Mouse (Mus musculus) cerebellum, adult 9-10 months (tissue): ENCODE measurements around the gene Mrvi1.

ENCODE experiments used
- DNase-seq: peaks from one replicate; pipeline ENCODE4 v3.0.0; 2022

The Mrvi1 gene

DNA sequence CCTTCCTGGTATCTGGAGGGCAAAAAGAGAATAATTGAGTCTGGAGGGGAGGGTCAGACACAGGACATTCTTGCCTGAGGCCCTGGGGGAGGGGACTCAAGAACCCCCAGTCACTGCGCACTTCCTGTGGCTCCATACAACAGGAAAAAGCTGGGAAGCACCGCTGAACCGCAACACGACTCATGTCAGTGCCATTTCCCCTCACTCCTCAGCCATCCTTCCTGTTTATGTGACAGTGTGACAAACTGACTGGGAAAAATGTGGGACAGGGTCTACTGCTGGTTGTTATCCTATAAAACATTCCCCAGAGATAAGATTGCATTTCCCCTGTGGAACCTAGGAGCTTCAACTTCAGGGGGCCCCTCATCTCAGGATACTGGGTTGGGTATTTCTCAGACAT is 105.3 kb downstream of the Mrvi1 start:
- DNase-seq, result no peak

DNA sequence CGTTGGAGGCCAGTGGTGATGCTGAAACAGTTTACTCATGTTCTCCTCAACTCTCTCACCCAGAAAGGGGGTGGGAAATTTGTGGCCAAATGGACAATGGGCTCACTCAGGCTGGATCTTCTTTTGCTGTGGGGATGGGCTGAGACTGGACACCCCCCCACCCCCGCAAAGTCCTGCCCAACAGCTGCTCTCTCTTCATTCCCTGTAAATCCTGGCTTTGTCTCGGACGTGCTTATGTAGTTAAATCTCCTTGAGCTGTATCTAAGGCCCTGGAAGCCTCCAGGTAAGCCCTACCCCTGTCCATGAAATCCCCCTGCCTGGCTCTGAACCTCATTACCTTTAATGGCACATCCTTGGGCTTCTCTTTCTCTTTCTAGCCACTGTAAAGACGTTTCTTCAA is 113.5 kb downstream of the Mrvi1 start:
- no peak for DNase-seq

DNA sequence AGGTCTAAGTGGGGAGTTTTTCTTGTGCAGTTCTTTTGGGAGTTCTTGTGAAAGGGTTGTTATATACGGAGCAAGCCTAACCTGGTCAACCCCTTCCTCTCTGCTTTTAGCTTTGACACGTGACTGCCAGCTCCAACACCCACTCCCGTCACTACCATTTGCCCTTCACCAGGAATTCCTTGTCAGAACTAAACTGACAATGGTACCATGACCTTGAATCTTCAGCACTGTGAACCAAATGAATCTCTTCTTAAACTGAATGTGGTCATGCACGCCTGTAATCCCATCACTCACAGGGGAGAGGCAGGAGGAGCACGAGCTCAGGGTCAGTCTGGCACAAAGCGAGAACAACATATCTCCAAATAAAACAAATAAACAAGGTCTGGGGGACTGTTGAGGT is 115.1 kb downstream of the Mrvi1 start:
- no peak for DNase-seq

DNA sequence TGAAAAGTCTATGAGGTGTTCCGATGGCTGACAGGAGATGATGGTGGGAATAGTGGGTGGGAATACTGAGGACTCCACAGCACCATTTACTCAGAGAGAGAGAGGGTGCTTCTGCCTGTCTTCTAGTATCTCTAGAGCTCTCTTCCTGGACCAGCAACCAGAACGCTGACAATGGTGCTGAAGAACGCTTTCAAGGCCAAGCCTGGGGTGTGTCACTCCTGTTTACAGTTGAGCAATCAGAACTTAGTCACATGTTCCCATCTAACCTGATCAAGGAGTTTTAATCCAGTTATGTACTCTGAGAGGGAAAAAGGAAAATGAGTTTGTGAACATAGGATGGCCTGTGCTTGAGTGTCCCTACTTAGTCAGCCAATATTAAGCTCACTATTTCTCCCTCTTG is 116.2 kb downstream of the Mrvi1 start:
- no peak for DNase-seq

DNA sequence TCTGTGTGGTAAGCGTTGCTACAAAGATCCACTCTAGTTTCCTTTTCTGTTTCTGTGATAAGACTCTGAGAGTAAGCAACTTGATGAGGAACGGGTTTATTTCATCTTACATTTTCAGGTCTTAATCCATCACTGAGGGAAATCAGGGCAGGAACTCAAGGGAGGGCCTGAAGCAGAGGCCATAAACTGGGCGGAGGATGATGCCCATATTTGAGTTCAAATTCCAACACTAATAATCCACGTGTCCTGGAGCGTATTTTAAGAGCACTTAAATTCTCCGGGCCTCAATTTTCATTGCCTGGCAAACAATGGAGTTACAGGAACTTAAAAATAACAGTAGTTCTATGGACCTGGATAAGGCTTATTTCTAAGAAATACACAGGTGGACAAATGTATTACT is 116.7 kb downstream of the Mrvi1 start:
- no peak for DNase-seq

DNA sequence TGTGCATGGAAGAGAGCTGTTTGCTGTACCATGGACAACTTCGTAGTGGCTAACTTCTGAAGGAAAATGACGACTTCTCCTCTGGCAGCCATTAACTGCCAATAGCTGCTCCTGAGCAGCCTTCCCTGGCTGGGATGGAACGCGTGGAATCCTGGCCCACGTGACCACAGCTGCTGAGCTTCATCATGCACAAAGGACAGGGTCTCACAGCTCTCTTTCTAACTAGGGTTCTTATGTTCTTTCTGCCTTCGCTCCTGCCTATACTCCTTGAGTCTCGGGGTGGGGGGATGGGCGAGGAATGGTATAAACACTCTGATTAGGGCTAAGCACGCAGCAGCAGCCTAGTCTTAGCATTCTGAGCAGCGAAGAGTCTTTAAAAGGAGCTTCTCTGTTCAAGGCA is 117.2 kb downstream of the Mrvi1 start:
- no peak for DNase-seq

DNA sequence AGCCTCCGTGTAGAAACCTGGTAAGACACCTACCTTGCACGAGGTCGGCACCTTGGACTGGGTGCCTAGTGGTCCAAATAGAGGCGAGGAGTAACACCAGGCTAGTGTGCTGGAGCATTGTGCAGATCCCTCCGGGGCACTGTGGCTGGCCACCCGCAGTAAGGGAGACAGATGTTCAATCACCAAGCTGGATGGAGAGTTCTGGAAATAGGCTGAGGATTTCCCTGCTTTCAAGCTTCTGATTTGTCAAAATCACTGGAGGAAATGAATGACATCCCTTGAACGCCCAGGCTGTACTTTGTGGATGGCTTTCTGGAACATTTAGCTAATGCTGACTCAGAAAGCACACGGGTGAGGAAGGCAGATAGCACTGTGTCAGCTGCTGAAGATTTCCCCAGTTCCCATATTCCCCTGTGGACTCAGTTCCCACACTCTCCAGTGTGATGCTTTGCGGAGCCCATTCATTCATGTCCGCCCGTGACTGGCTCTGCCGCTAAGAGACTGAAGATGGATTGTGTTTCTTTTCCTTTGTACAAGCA is 119.4 kb downstream of the Mrvi1 start, which contains the start of gene Lyve1:
Lyve1 (minus strand) TSS at position 489 of the 539 bp plus-strand sequence.
- DNase-seq, result no peak

DNA sequence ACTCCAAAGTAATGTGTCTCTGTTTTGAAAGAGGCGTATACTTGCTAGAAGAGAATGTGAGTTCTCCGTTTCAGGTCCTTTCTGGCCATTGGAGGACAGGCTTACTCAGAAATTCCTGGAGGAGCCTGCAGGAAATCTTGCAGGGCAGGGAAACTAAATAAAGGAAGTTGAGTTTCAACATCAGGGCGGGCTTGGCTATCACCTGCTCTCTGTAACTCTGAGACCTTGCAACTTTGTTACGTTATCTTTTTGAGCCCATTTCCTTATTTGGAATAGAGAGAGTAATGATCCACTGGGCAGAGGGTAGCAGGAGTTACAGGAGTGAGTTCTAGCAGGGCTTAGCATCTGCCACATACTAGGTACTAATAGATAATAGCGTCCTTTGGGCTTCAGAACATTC is 122.1 kb downstream of the Mrvi1 start:
- DNase-seq, result no peak

DNA sequence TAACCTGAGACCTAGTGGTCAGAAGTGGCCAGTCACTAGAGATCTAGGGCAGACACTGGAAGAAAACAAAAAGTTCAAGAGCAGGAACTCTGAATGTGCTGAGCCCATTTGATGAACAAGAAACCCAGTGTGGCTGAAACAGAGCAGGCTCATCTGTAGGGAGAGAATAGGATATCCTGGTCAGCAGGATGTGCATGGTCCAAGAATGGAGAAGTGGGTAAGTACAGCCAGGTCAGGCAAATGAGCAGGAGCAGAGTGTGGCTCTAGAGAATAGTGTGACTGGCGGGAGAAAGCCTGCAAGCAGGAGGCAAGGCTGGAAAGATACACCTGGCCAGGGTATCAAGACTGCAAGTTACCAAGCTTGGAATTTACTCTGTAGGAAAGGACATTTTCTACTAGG is 126.7 kb downstream of the Mrvi1 start:
- DNase-seq, result no peak

DNA sequence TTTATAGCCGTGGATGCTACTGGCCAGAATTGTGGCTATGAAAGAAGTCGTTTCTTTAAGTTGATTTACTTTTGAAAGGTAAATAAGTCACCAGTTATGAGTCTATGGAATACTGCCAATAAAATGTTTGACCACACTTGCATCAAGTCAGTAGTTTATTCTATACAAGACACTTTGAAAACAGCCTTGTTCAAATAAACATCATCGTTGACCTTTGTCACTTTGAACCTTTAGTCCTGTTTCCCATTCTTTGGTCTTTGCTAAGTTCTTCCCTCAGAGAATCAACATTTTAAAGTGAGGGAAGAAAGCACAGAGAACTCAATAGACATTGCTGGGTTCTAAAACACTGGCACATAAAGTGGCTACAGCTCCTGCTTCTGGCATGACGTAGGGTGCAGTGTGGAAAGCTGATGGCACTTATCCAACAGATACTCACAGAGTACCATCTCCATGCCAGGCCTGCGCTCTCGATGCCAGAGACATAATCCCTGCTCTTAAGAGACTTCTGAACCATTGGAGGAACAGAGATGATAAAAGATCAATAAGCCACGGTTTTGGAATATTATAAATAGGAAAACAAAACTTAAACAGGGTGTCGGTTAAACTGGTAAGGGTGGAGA is 127.2 kb downstream of the Mrvi1 start:
- no peak for DNase-seq

DNA sequence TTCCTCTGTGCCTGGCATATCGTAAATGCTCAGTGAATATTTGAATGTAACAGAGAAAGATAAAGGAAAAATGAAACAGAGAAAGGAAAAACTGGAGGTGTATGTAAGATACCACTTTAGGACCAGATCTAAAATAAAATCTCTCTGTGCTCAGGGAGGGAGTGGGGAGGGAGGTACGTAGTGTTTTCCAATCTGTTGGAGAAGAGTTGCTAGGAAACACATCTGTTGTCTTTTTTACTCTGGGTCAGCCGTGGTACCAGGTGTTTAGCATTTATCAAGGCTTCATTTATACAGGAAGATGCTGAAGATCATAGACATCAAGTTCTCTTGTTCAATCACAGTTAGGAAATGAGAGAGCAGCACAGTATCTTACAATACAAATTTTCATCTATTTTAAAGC is 127.7 kb downstream of the Mrvi1 start:
- DNase-seq, result no peak

DNA sequence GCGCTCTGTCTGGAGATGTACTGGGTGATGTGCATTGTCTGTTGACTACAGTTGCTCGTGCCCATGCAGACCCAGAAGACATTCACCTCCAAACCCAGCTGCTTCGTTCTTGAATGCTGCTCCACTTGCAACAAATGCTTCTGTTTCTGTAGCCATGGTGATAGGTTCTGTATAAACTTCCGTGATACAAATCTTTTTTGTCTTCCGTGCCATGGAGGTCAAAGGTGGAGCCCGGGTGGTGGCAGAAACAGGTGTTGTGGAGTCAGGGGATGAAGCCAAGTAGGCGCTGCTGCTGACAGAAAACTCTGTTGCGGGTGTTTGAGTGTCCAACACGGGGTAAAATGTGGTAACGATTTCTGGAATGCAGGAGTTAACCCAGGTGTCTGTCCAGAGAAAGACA is 128.7 kb downstream of the Mrvi1 start:
- no peak for DNase-seq

DNA sequence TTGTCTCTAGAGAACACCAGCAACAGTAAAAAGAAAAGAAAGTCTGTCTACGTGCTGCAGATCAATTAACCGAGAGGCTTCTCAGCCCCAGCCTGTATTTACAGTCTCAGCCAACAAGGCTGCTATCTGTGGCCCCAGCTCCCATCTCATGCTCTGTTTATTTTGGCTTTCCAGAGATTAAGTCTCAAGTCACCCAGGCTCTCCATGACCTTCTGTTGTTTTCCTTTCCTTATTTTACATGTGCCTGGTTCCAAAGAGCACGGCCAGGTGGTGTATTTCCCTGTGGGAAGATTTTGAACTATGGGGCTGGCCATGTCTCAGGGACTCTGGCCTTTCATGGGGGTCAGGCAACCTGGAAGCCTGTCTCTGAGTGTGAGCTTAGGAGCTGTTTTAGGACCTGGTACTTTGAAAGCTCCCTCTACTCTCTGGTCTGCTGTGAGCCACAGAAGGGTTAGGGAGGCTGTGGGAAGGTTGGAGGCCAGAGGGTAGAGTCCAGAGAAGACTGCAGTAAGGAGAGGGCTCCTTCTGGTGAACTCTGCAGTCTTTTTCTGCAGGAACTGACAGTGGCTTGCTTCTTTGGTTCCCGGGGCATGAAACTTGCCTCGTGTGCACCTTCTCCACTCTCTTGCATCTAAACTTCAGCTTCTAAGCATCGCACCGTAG is 130.6 kb downstream of the Mrvi1 start:
- no peak for DNase-seq

DNA sequence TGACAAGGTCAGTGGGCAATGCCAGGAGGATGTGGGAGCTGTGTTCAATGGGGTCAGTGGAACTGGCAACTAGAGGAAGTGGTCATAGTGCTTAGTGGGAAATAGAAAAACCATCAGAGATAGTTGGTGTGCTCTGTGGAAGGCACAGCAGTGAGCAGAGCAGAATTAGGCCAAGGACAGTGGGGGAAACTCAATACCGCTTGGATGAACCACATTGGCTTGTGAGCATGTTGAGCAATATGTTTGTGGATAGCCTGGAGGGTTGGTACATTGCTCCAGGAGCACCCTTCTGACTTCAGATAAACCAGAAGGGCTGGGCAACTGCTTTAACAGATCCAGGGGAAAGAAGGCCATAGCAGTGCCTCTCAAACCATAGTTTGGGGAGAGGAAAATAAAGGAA is 133.9 kb downstream of the Mrvi1 start:
- no peak for DNase-seq

DNA sequence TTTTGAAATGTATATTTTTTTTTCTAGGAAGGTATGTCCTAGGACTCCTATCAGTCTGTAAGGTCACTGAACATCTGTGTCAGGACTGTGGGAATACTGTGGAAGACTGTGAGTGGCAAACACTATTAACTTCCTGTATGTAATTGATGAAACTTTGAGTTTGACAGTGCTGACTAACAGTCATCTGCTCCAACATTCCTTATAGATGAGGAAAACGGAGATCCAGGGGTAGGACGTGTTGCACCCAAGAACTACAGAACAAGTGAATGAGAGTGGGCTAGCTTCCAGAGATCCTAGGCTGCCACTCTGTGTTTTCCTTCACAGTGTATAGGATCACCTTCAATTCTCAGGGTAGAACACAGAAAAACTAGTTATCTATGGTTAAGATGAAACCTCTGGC is 134.9 kb downstream of the Mrvi1 start:
- no peak for DNase-seq

DNA sequence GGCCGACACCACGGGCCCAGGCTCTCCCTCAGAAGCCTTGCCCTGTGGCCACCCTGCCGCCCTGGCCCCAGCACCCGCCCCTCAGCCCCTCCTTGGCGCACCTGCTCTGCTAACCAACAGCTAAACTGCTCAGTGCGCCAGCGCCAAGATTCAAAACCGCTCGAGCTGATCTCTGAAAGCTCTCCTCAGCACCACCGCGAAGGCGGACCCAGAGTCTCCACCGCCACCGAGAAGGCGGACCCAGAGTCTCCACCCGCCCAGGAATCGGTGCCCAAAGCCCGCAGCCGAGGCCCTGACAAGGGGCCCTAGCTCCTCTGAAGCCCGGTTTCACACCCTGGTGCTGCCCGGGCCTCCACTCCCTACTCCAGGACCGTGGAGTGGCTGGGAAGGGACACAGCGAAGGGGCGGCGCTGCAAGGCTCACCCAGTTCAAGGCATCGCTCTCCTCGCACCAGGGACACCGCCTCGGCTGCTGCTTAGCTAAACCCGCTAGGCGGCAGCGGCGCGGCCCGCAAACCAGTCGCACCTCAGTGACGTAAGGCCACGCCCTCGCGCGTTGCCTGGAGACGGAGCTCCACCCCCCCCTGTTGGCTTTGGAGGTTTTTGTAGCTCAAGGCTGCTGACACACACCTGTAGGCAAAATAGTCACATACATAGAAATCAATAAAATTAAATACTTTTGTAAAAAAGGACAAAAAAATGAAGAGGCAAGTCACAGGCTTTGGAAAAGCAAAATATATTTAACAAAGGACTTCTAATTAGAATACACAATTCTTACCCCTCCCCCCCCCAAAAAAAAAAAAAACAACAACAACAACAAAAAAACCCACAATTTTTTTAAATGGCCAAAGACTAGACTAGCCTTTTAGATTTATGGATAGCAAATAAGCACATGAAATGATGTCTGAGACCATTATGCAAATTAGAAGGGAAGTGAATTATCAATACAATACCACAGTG is 138.1 kb downstream of the Mrvi1 start, which contains the start of gene Rnf141:
Rnf141 (minus strand) TSS at position 542 of the 959 bp plus-strand sequence.
- peak; percentile 91 for DNase-seq

DNA sequence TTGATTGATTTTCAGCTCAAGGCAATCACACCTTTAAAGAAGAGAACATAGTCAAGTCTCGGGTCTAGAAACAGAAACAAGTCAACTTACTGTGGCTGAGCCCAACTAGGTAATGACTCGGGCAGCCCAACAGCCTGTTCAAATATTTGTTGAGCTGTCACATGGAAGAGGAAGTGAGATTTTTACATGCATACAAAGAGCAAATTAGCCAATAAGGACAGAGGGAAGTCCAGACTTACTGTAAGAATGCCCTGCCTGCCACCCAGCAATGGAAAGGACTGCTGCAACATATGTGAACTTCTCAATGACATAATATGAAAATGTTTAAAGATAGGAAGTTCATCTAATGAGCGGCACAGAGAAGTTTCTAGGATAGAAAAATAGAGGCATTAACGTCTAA is 141.9 kb downstream of the Mrvi1 start:
- DNase-seq, result no peak

DNA sequence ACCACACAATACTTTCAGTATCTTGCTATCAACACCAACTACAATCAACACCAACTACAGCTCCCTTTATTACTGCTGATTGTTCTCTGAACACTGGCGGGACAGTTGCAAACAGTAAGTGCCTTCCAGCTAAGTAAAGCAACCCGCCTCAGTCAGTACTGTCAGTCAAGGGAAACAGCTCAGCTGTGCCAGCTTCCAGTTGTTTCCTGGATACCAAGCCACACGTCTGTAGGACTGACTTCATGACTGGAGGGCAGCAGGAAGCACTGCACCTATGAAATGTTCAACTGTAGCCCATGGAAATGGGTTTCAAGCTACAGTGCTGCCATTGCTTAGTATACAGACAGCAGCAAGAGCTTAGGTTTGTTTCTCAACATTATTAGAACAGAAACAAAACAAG is 147.7 kb downstream of the Mrvi1 start:
- DNase-seq, result no peak

DNA sequence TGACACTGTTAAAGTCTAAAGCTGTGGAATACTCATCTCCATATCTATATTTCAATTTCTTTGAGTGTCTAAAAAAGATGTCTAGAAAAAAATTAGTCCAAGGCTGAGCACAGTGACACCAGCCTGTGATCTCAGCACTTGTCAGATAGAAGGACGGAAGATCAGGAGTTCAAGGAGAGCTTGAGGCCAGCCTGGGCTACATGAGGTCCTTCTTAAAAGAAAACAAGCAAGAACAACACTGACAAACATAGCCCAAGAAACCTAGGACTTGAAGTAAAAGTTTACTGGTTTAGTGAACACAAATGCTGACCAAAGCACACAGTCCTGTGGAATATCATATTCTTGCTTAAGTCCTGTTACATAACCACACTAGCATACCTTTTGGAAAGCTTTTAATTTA is 148.2 kb downstream of the Mrvi1 start:
- DNase-seq, result no peak

DNA sequence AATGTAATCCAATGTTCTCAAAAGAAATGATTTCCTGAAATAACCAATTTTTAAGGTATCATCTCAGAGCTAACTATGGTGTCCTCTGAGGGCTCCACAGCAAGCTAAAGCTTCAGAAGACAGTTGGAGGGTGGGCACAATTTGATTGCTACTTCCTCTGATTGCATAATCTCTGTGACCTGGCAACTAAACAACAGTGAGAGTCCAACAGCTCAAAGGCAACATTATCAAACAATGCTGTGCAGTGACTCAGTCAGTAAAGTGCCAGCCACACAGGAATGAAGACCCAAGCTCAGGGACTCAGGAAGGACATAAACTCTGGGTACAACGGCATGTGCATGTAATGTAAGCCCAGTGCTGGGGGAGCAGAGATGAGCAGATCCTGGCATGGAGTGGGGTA is 149.2 kb downstream of the Mrvi1 start:
- DNase-seq, result no peak

DNA sequence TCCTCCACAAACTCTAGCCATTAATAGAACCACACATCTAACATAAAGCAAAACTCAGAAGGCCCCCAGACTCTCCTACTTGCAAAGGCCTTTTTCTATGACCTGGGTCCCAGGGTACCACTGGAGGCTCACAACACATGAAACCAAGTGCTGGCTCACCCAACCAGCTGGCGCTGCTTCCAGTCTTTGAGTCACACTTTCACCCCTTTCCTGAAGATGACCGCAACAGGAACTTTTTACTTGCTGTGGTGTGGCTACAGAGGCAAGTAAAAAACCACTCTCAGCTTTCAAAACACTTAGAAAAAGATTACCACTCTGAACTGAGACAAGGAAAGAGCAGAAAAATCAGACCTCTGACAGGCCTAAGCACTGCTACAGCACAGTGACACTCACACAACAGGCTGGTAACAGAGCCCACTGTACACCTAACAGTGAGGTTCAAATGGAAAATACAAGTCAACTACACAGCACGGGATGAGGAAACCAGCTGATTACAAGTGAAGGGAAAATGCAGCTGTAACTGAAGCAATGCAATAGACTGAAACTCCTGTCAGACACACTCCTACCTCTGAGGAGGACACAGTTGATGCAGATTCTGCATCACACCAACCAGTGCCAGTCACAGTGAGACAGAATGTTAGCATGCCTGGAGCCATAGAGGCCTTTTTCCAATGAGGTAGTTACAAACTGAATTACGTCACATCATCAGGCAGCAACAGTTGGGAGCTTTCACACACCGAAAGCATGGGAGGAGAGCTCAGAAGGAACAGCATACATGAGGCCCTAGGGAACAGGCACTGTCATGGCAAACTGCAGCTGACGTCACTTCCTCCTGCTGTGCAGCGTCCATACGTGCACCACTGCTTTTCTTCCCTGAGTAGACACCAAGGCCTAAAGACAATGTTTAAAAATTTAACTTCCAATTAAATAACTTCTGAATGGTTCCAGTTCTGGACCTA is 158.0 kb downstream of the Mrvi1 start:
- no peak for DNase-seq

DNA sequence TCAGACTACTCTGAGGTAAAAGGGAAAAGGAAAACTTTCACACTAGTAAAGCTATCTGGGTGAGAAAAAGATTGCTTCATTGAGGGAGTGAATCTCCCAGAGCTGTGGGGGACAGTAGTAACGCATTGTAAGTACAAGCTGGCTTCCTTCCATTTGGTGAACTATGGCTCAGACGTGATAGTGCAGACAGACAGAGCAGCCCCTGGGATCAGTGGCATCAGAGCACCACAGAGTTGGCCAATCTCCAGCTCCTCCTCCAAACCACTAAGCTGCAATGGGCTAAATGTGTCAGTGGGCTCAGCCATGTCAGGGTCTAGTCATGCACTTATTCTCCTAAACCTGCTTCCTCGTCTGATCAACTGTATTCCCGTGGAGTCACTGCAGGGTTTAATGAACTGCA is 158.7 kb downstream of the Mrvi1 start:
- no peak for DNase-seq
